Mouse (Mus musculus): ENCODE results near the gene Fcmr. TPM values are rescaled to one million over a fixed set of nuclear protein-coding genes. Genes with fewer than 3 reads are reported as not detected.

Gene Fcmr
- polyA plus RNA-seq (2015; fragmentation: Nextera tagmentation; extraction: Ambion mirVana): not detected in 2 replicates

DNA sequence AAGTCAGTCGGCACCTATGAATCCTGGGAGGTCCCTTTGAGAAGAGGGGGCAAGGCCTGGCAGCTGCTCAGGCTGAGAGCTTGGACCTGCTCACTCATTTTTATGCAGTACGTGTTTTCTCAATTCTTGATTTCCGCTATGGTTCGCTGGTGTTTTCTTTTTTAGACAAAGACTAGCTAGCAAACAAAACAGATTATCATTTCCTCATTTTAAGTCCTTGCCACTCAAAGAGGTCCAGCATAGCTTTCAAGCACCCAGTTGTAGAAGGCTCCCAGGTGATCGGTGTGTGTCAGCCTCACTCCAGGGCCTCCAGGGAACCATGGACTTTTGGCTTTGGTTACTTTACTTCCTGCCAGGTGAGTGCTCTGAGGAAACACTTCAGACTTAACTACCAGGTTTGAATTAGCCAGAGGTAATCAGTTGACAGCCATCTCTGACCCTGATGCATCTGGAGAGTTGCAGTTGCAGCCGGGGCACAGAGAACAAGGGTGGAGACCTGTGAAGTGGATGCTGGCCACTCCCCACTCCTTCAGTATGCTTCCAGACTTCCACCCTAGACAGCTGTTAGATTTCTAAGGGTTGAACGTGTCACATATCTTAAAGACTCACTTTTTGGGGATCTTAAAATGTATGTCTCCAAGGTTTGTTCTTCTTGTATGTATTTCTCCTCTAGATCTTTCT lies at the start of gene Fcmr:
TSS of gene Fcmr (plus strand) at position 129 of the 681 bp plus-strand sequence.
- no peak for ATAC-seq (ENCODE audit: low read depth)
- H3K9me3 ChIP-seq (replicated peaks; ENCODE audit: control insufficient read depth, low read length): no peaks in the 10 kb centered on the region
- H3K36me3 ChIP-seq (ENCODE audit: control insufficient read depth, insufficient read depth): no peaks in the 10 kb centered on the region
- no peak within 1 kb of the TSS for H3K9ac ChIP-seq (ENCODE audit: low read depth, low read length)
- WGBS (ENCODE audit: insufficient replicate concordance): 65% methylated on average over 7 of the region's 7 CpGs
- H3K27ac ChIP-seq (ENCODE audit: low read length): no peak within 1 kb of the TSS
- no peak within 1 kb of the TSS for H3K4me3 ChIP-seq (ENCODE audit: low read depth, low read length)
- no peaks in the 10 kb centered on the region for H3K4me1 ChIP-seq (ENCODE audit: control insufficient read depth, low read depth, low read length)
- no peaks in the 10 kb centered on the region for H3K27me3 ChIP-seq (ENCODE audit: control insufficient read depth, insufficient read depth, low read depth, low read length)
- no peak within 1 kb of the TSS for H3K4me2 ChIP-seq (ENCODE audit: low read depth, low read length)

DNA sequence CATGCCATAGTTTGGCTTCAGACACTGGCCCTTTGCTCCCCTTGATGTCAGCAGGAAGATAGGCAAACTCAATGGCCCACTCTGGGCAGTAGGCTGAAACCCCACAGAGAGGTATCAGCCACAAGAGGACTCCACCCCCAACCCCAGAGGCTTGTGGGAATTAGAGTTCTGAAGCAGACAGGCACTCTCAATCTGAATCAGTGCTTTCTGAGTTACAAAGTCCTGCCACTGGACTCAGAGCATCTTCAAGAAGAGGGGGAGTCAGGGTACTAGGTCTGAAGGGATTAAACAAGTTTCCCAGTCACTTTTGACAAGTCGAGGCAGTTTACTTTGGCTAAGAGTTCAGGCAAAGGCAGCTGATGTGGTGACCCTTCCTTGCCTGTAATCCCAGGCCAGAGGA lies 45.7 kb upstream of the Fcmr start:
- 30% methylated on average over 1 of the region's 1 CpGs for WGBS (ENCODE audit: insufficient replicate concordance)
- Histone ChIP-seq H3K27ac (ENCODE audit: low read length) (no peak overlapping the region), H3K9me3 (replicated peaks; ENCODE audit: control insufficient read depth, low read length) (no peaks in the 10 kb centered on the region), H3K36me3 (ENCODE audit: control insufficient read depth, insufficient read depth) (no peaks in the 10 kb centered on the region), H3K4me1 (ENCODE audit: control insufficient read depth, low read depth, low read length) (peaks cover 2% of the 10 kb centered on the region; the same call in 1 of the 2 replicates), H3K27me3 (ENCODE audit: control insufficient read depth, insufficient read depth, low read depth, low read length) (no peaks in the 10 kb centered on the region), H3K9ac (ENCODE audit: low read depth, low read length) (no peak overlapping the region), H3K4me3 (ENCODE audit: low read depth, low read length) (no peak overlapping the region), H3K4me2 (ENCODE audit: low read depth, low read length) (no peak overlapping the region)
- no peak for ATAC-seq (ENCODE audit: low read depth)

DNA sequence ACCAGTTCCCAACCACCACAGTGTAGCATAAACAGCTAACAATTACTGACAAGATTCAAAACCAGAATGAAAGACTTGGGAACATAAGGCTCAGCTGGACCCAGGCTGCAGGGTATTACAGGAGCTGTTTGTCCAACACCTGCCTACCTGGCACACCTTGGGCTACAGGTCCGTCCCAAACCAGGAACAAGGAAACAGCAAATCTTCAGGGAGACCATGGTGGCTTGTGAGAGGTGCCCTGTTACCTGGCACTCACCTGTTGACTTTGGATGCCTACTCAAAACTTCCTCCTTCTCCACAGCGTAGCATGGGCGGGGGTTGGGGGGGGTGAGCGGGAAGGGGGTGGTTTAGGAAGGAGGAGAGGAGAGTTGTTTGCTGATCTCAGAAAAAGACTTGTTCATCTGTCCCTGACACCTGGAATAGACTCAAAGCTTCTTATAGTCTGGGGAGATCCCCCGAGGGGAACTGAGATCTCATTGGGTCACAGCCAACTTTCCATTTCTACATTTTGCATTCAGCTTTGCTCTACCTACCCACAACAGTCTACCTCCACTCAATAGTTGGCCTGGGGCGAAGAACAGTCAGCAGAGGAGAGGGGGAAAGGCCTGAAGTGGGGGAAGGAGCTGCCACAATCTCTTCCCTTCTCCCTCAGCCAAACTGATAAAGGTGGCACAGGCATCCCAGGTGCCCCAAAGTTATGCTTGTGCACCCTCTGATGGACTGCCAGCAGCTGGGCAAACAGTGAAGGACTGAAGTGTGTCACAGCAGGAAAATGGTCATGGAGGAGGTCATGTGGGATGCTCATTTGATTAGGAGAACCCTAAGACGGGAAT lies 44.9 kb upstream of the Fcmr start:
- H3K9ac ChIP-seq (ENCODE audit: low read depth, low read length): no peak overlapping the region
- H3K4me1 ChIP-seq (ENCODE audit: control insufficient read depth, low read depth, low read length): peaks cover 2% of the 10 kb centered on the region; the same call in 1 of the 2 replicates
- no peak overlapping the region for H3K4me2 ChIP-seq (ENCODE audit: low read depth, low read length)
- H3K27me3 ChIP-seq (ENCODE audit: control insufficient read depth, insufficient read depth, low read depth, low read length): no peaks in the 10 kb centered on the region
- H3K4me3 ChIP-seq (ENCODE audit: low read depth, low read length): no peak overlapping the region
- H3K27ac ChIP-seq (ENCODE audit: low read length): no peak overlapping the region
- H3K36me3 ChIP-seq (ENCODE audit: control insufficient read depth, insufficient read depth): no peaks in the 10 kb centered on the region
- WGBS (ENCODE audit: insufficient replicate concordance): 53% methylated on average over 7 of the region's 7 CpGs
- ATAC-seq (ENCODE audit: low read depth): no peak
- H3K9me3 ChIP-seq (replicated peaks; ENCODE audit: control insufficient read depth, low read length): no peaks in the 10 kb centered on the region

DNA sequence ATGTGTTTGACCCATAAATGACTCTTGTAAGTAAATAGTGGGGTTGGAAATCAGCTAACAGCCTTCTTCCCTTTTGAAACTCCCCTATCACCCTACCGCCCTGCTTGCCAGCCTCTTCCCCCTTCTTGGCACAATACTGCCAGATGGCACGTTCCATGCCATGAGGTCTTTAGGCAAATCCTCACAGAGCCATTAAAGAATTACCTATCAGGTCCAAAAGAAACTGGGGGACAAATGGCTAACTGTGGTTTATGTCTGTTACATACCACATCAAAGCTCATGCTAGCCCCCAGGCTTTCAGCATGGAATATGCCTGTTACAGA lies 44.4 kb upstream of the Fcmr start:
- WGBS (ENCODE audit: insufficient replicate concordance): 78% methylated on average over 2 of the region's 2 CpGs
- H3K4me3 ChIP-seq (ENCODE audit: low read depth, low read length): no peak overlapping the region
- H3K4me2 ChIP-seq (ENCODE audit: low read depth, low read length): no peak overlapping the region
- H3K9ac ChIP-seq (ENCODE audit: low read depth, low read length): no peak overlapping the region
- peak overlapping the region; percentile 69 for H3K27ac ChIP-seq (ENCODE audit: low read length)
- ATAC-seq (ENCODE audit: low read depth): no peak
- H3K9me3 ChIP-seq (replicated peaks; ENCODE audit: control insufficient read depth, low read length): no peaks in the 10 kb centered on the region
- H3K4me1 ChIP-seq (ENCODE audit: control insufficient read depth, low read depth, low read length): peaks cover 2% of the 10 kb centered on the region; the same call in 1 of the 2 replicates
- no peaks in the 10 kb centered on the region for H3K36me3 ChIP-seq (ENCODE audit: control insufficient read depth, insufficient read depth)
- no peaks in the 10 kb centered on the region for H3K27me3 ChIP-seq (ENCODE audit: control insufficient read depth, insufficient read depth, low read depth, low read length)

DNA sequence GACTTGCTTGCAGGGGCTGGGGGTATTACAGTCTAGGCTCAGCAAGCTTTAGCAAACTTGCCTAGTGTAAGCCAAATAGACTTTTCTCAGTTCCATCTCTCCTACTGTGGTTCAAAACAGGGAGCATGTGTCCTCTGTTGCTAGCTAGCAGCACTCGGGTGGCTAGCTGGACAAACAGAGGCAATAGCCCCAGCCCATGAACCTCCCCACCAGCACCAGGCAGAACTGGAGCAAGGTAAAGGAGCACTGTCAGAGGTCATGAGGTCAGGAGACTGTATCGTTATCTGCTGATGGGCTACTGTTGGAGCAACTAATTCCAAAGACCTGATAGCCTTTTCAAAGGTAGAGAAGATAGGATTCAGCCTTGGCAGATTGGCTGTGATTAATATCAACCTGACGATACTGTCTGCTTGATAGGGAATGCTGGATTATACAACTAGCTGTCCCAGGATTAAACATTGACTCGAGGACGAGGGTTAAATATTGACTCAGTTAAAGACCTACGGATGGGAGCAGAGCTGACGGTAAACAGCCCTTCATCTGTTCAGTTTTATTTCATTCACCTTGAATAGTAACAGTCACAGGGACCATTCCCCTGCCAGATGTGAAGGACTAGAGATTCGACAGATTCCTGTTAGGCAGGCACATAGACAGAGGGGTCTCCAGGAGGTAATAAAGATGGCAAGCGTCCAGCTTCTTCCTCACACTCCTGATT lies 43.4 kb upstream of the Fcmr start:
- peak; percentile 86 for ATAC-seq (ENCODE audit: low read depth)
- Histone ChIP-seq H3K27me3 (ENCODE audit: control insufficient read depth, insufficient read depth, low read depth, low read length) (no peaks in the 10 kb centered on the region), H3K4me1 (ENCODE audit: control insufficient read depth, low read depth, low read length) (peaks cover 2% of the 10 kb centered on the region; the same call in 1 of the 2 replicates), H3K9me3 (replicated peaks; ENCODE audit: control insufficient read depth, low read length) (no peaks in the 10 kb centered on the region), H3K4me2 (ENCODE audit: low read depth, low read length) (no peak overlapping the region), H3K27ac (ENCODE audit: low read length) (peak overlapping the region; percentile 76), H3K36me3 (ENCODE audit: control insufficient read depth, insufficient read depth) (no peaks in the 10 kb centered on the region), H3K9ac (ENCODE audit: low read depth, low read length) (no peak overlapping the region), H3K4me3 (ENCODE audit: low read depth, low read length) (no peak overlapping the region)
- WGBS (ENCODE audit: insufficient replicate concordance): 52% methylated on average over 9 of the region's 9 CpGs

DNA sequence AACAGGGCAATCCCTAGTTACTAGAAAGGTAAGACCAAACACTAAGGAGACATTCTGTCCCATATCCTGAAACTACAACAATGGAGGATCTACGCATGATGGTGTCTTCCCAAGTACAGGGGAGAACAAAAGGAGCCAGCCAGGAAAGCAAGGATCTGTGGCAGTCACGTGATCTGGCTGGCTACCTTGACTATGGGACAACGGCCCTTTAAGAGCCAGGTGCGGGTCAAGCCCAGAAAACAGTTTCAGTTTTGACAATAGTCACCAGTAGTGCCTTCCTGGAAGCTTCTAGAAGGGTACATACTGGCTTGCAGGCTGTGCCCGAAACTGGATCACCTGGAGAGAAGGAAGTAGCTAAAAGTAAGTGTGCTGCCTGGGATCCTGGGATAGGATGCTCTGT lies 39.0 kb upstream of the Fcmr start, which contains the start of gene Pigr:
TSS of gene Pigr (plus strand) at position 237 of the 400 bp plus-strand sequence.
- Histone ChIP-seq H3K4me2 (ENCODE audit: low read depth, low read length) (no peak within 1 kb of the TSS), H3K27me3 (ENCODE audit: control insufficient read depth, insufficient read depth, low read depth, low read length) (no peaks in the 10 kb centered on the region), H3K4me1 (ENCODE audit: control insufficient read depth, low read depth, low read length) (0 out of 2 replicates have a peak, but pooled peaks cover 3% of the 10 kb centered on the region), H3K9ac (ENCODE audit: low read depth, low read length) (no peak within 1 kb of the TSS), H3K36me3 (ENCODE audit: control insufficient read depth, insufficient read depth) (no peaks in the 10 kb centered on the region), H3K27ac (ENCODE audit: low read length) (no peak within 1 kb of the TSS), H3K9me3 (replicated peaks; ENCODE audit: control insufficient read depth, low read length) (no peaks in the 10 kb centered on the region), H3K4me3 (ENCODE audit: low read depth, low read length) (no peak within 1 kb of the TSS)
- 64% methylated on average over 5 of the region's 5 CpGs for WGBS (ENCODE audit: insufficient replicate concordance)
- ATAC-seq (ENCODE audit: low read depth): no peak

DNA sequence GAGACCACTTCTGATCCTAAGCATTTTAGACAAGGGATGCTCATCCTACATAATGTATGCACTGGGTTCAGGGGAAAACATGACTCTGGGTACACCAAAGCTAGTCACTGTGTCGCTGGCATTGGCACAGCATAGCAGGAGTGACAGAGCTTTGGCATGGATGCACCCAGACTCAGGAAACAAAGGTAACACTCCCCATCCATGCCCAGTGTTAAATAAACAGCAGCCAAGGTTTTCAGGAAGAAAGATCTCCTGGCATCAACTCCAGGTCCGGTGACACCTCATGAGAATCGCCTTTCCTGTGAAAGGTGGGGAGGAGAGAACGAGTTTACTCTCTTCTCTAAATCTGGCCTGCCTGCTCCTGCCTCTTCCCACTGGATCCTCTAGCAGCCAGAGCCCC lies 36.8 kb upstream of the Fcmr start:
- no peak overlapping the region for H3K9ac ChIP-seq (ENCODE audit: low read depth, low read length)
- no peak for ATAC-seq (ENCODE audit: low read depth)
- no peak overlapping the region for H3K4me2 ChIP-seq (ENCODE audit: low read depth, low read length)
- H3K9me3 ChIP-seq (replicated peaks; ENCODE audit: control insufficient read depth, low read length): no peaks in the 10 kb centered on the region
- WGBS (ENCODE audit: insufficient replicate concordance): 64% methylated on average over 4 of the region's 4 CpGs
- no peak overlapping the region for H3K27ac ChIP-seq (ENCODE audit: low read length)
- no peaks in the 10 kb centered on the region for H3K36me3 ChIP-seq (ENCODE audit: control insufficient read depth, insufficient read depth)
- H3K4me1 ChIP-seq (ENCODE audit: control insufficient read depth, low read depth, low read length): 0 out of 2 replicates have a peak, but pooled peaks cover 3% of the 10 kb centered on the region
- H3K27me3 ChIP-seq (ENCODE audit: control insufficient read depth, insufficient read depth, low read depth, low read length): no peaks in the 10 kb centered on the region
- no peak overlapping the region for H3K4me3 ChIP-seq (ENCODE audit: low read depth, low read length)

DNA sequence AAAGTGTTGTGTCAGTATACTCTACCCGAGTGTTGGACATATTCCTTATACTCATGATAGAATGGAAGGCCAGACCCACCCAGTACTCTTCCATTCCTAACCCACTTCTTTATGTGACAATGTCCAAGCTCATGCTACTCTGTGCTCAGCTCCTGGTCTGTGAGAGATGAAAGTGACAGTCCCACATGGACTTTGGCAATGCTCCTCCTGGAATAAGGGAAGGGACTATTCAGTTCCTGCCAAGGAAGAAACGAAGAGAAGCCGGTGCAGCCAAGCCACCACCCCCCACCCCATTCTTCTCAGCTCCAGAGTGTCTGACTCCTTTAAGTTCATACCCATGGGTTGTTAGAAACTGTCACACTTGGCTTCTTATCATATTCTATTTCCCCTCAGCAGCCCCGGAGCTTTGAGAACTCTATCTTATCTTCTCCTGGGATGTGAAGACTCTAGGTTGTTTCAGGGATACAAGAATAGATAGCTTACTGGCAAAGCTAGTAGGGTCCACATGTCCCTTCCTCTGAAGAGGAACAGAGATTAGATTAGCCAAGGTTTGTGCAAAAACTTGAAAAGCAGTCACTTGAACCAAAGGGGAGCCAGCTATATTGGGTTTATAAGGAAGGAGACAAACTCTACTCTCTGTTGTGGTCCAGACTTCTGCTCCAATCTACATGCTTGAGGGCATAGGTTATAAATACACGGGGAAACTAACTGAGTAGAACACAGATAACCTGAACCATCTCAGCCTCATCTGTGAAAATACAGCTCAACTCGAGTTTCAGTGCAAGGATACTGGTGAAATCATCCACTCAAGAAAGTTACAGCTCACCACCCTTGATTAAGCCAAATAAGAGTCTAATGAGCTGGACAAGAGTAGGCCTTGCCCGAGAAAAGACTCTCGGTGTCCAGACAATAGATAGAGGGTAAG lies 35.3 kb upstream of the Fcmr start:
- Histone ChIP-seq H3K9me3 (replicated peaks; ENCODE audit: control insufficient read depth, low read length) (no peaks in the 10 kb centered on the region), H3K4me1 (ENCODE audit: control insufficient read depth, low read depth, low read length) (0 out of 2 replicates have a peak, but pooled peaks cover 3% of the 10 kb centered on the region), H3K9ac (ENCODE audit: low read depth, low read length) (no peak overlapping the region), H3K36me3 (ENCODE audit: control insufficient read depth, insufficient read depth) (no peaks in the 10 kb centered on the region), H3K4me3 (ENCODE audit: low read depth, low read length) (no peak overlapping the region), H3K4me2 (ENCODE audit: low read depth, low read length) (no peak overlapping the region), H3K27ac (ENCODE audit: low read length) (no peak overlapping the region), H3K27me3 (ENCODE audit: control insufficient read depth, insufficient read depth, low read depth, low read length) (no peaks in the 10 kb centered on the region)
- ATAC-seq (ENCODE audit: low read depth): no peak
- 37% methylated on average over 8 of the region's 8 CpGs for WGBS (ENCODE audit: insufficient replicate concordance)

Data from liver, embryonic 16.5 days (tissue).